Mouse (Mus musculus): ENCODE measurements around the gene Ttc23. TPM values are rescaled to one million over a fixed set of nuclear protein-coding genes. Genes with fewer than 3 reads are reported as not detected.

The Ttc23 gene
- polyA plus RNA-seq, 1 experiment from 2014 or later = 27.5 TPM

DNA sequence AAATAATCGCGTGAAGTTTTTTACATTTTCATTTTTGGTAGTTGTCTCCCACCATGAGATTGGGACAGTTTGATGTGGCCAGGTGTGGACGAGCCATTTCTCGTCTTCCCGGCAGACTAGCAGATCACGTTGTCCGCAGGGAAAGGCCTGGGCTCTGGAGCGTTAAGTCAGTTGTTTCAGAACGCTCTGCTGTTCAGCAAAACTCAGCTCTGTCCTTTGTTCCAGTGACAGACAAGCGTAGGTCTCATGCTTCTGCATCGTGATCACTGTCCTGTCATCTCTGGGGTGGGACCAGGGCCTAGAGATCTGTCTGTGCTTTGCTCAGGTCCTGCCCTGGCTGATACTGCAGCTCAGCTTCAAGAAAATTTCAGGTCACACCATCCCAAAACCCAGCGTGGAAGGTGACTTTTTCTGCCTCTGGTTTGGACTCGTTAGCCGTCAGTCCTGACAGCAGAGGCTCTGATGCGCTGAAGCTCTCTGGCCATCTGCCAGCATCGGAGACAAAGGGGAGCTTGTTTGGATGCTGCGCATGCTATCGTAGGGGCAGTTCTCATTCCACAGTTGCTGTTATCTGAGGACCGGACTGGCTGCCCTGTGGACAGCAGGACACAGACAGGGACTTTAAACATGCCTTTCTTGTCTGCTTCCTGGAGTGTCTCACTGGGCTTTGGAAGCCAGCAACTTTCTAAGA is 66.8 kb downstream of the Ttc23 start:
- ATAC-seq (replicated peaks; ENCODE audit: low FRiP score, low TSS enrichment, low read depth) = no peak
- Histone ChIP-seq H3K4me3 (ENCODE audit: low read depth, low read length) (no peak overlapping the region), H3K27me3 (replicated peaks; ENCODE audit: control insufficient read depth, insufficient read depth, low read length) (no peaks in the 10 kb centered on the region), H3K9ac (ENCODE audit: low read length) (no peak overlapping the region), H3K4me2 (ENCODE audit: low read length) (no peak overlapping the region), H3K27ac (ENCODE audit: low read depth) (no peak overlapping the region), H3K9me3 (ENCODE audit: control insufficient read depth, low read length) (no peaks in the 10 kb centered on the region), H3K36me3 (ENCODE audit: control insufficient read depth, insufficient read depth, low read length) (peaks cover 44% of the 10 kb centered on the region), H3K4me1 (replicated peaks; ENCODE audit: control insufficient read depth, insufficient read depth, low read length) (no peaks in the 10 kb centered on the region; the same call in 1 of the 2 replicates)
- WGBS = 75% methylated on average over 19 of the region's 19 CpGs
- DNase-seq (ENCODE audit: low spot score) = peak; percentile 65

DNA sequence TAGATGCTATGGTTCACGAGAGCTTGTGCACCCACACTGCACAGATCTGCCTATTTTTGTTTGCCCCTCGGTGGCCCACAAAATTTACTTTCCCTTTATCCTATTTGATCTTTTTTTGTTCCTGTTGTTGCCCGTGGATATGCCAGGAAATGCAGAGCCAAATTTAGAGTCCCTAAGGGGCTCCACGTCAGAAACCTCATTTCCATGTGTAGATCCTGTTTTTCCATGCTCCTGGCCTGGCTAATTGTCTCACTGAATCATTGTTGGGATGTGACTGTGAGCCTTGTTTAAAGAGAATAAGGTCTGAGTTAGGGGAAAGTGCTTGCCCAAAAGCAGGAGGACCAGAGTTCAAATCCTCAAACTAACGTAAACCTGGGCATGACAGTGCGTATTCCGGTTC is 68.0 kb downstream of the Ttc23 start:
- WGBS = 80% methylated on average over 7 of the region's 7 CpGs
- no peaks in the 10 kb centered on the region for H3K4me1 ChIP-seq (replicated peaks; ENCODE audit: control insufficient read depth, insufficient read depth, low read length)
- H3K9ac ChIP-seq (ENCODE audit: low read length) = no peak overlapping the region
- ATAC-seq (replicated peaks; ENCODE audit: low FRiP score, low TSS enrichment, low read depth) (no peak), DNase-seq (ENCODE audit: low spot score) (no peak)
- no peak overlapping the region for H3K27ac ChIP-seq (ENCODE audit: low read depth)
- no peaks in the 10 kb centered on the region for H3K9me3 ChIP-seq (ENCODE audit: control insufficient read depth, low read length)
- H3K27me3 ChIP-seq (replicated peaks; ENCODE audit: control insufficient read depth, insufficient read depth, low read length) = no peaks in the 10 kb centered on the region
- H3K4me3 ChIP-seq (ENCODE audit: low read depth, low read length) = no peak overlapping the region
- H3K36me3 ChIP-seq (ENCODE audit: control insufficient read depth, insufficient read depth, low read length) = peaks cover 42% of the 10 kb centered on the region
- H3K4me2 ChIP-seq (ENCODE audit: low read length) = no peak overlapping the region

DNA sequence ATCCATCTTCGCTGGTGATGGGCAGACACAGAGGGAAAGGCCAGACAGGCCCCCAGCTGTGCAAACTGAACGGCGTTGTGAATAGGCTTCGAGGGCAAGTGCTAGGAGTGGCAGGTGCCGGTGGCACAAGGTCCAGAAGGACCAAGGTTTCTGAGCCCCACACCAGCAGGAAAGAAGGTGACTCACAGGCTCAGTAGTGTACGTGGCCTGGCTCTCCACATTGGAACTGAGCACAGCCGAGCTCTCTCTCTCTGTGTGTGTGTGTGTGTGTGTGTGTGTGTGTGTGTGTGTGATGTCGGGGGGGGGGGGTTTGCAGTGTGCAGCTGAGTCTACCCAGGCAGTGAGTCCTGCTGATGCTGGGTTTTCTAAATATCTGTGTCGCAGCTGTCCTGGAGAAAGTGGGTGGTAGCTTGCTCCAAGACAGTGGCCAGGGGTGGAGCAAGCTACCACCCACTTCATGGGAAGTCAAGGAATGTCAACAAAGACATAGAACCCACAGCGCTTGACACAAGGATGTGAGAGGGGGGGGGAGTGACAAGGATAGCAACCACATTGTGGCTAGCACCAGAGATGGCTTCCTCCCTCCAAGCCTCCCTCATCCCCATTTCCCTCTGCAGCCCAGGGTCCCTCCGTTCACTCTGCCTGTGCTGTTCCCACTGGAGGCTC is 69.1 kb downstream of the Ttc23 start:
- H3K36me3 ChIP-seq (ENCODE audit: control insufficient read depth, insufficient read depth, low read length) = peaks cover 40% of the 10 kb centered on the region
- WGBS = 73% methylated on average over 11 of the region's 11 CpGs
- DNase-seq (ENCODE audit: low spot score) = no peak
- peak; percentile 50; the same call in 1 of the 2 replicates for ATAC-seq (replicated peaks; ENCODE audit: low FRiP score, low TSS enrichment, low read depth)
- H3K4me1 ChIP-seq (replicated peaks; ENCODE audit: control insufficient read depth, insufficient read depth, low read length) = no peaks in the 10 kb centered on the region
- no peak overlapping the region for H3K9ac ChIP-seq (ENCODE audit: low read length)
- H3K27ac ChIP-seq (ENCODE audit: low read depth) = no peak overlapping the region
- no peak overlapping the region for H3K4me2 ChIP-seq (ENCODE audit: low read length)
- no peaks in the 10 kb centered on the region for H3K27me3 ChIP-seq (replicated peaks; ENCODE audit: control insufficient read depth, insufficient read depth, low read length)
- no peaks in the 10 kb centered on the region for H3K9me3 ChIP-seq (ENCODE audit: control insufficient read depth, low read length)
- no peak overlapping the region for H3K4me3 ChIP-seq (ENCODE audit: low read depth, low read length)

DNA sequence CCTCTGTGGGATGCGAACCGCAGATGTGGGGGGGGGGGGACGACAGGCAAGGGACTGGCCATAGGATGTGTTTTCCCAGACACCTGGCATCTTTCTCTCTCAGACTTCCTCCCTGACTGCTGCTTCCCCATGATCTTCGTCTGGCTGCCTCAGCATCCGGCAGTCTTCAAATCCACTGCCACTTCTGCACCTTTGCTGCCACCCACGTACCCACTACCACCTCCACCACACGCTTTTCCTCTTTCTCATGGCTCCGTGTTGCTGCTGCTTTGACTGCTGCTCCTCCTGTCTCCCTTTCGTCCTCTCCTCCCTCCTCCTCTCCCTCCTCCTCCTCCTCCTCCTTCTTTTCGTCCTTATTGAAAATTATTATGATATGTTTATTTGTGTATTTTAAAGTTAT is 69.7 kb downstream of the Ttc23 start:
- H3K4me1 ChIP-seq (replicated peaks; ENCODE audit: control insufficient read depth, insufficient read depth, low read length) = no peaks in the 10 kb centered on the region
- H3K27me3 ChIP-seq (replicated peaks; ENCODE audit: control insufficient read depth, insufficient read depth, low read length) = no peaks in the 10 kb centered on the region
- no peak for DNase-seq (ENCODE audit: low spot score)
- no peak overlapping the region for H3K9ac ChIP-seq (ENCODE audit: low read length)
- WGBS = 86% methylated on average over 10 of the region's 10 CpGs
- no peak for ATAC-seq (replicated peaks; ENCODE audit: low FRiP score, low TSS enrichment, low read depth)
- H3K4me3 ChIP-seq (ENCODE audit: low read depth, low read length) = no peak overlapping the region
- peaks cover 34% of the 10 kb centered on the region for H3K36me3 ChIP-seq (ENCODE audit: control insufficient read depth, insufficient read depth, low read length)
- no peaks in the 10 kb centered on the region for H3K9me3 ChIP-seq (ENCODE audit: control insufficient read depth, low read length)
- no peak overlapping the region for H3K4me2 ChIP-seq (ENCODE audit: low read length)
- H3K27ac ChIP-seq (ENCODE audit: low read depth) = no peak overlapping the region

DNA sequence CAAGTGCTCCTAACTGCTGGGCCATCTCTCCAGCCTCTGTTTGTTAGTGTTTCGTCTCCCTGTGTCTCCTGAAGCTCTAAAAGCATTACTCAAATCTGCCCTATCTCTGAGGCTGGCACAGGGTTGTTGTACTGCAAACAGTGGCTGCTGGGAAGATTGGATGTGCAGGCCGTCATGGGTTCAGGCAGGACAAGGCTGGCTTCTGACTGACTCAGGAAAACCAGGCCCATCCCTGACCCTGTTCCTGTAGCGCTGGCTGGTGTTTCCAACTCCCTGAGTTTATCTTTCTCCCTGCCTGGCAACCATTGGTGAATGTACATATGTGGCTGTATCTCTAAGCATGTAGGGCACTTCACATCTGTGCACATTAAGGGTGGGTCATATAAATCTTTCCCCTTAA is 70.3 kb downstream of the Ttc23 start:
- H3K27me3 ChIP-seq (replicated peaks; ENCODE audit: control insufficient read depth, insufficient read depth, low read length) = no peaks in the 10 kb centered on the region
- H3K36me3 ChIP-seq (ENCODE audit: control insufficient read depth, insufficient read depth, low read length) = peaks cover 29% of the 10 kb centered on the region
- WGBS = 78% methylated on average over 3 of the region's 3 CpGs
- H3K4me3 ChIP-seq (ENCODE audit: low read depth, low read length) = no peak overlapping the region
- no peak overlapping the region for H3K27ac ChIP-seq (ENCODE audit: low read depth)
- no peak overlapping the region for H3K4me2 ChIP-seq (ENCODE audit: low read length)
- H3K4me1 ChIP-seq (replicated peaks; ENCODE audit: control insufficient read depth, insufficient read depth, low read length) = no peaks in the 10 kb centered on the region
- DNase-seq (ENCODE audit: low spot score) (no peak), ATAC-seq (replicated peaks; ENCODE audit: low FRiP score, low TSS enrichment, low read depth) (no peak)
- no peaks in the 10 kb centered on the region for H3K9me3 ChIP-seq (ENCODE audit: control insufficient read depth, low read length)
- no peak overlapping the region for H3K9ac ChIP-seq (ENCODE audit: low read length)

DNA sequence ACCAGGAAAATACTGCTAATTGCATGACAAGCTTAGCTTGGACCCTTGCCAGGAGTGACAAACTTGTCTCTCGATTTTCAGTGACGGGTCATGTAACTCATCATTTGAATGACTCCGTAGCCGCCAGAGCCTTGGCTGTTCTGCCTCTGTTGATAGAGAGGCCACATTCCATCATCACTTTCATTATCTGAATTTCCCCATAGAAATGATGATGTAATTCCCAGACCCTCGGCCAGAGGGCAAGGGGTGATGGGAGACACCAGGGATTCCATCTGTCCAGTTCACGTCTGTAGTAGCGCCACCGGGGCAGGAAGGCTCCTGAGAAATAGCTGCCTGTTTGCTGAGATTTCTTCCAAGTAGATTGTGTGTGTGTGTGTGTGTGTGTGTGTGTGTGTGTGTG is 71.6 kb downstream of the Ttc23 start:
- no peak for ATAC-seq (replicated peaks; ENCODE audit: low FRiP score, low TSS enrichment, low read depth)
- Histone ChIP-seq H3K9me3 (ENCODE audit: control insufficient read depth, low read length) (no peaks in the 10 kb centered on the region), H3K4me1 (replicated peaks; ENCODE audit: control insufficient read depth, insufficient read depth, low read length) (no peaks in the 10 kb centered on the region), H3K36me3 (ENCODE audit: control insufficient read depth, insufficient read depth, low read length) (peaks cover 19% of the 10 kb centered on the region), H3K4me2 (ENCODE audit: low read length) (no peak overlapping the region), H3K4me3 (ENCODE audit: low read depth, low read length) (no peak overlapping the region), H3K27ac (ENCODE audit: low read depth) (no peak overlapping the region), H3K9ac (ENCODE audit: low read length) (no peak overlapping the region), H3K27me3 (replicated peaks; ENCODE audit: control insufficient read depth, insufficient read depth, low read length) (no peaks in the 10 kb centered on the region)
- WGBS = 53% methylated on average over 8 of the region's 8 CpGs
- DNase-seq (ENCODE audit: low spot score) = no peak

DNA sequence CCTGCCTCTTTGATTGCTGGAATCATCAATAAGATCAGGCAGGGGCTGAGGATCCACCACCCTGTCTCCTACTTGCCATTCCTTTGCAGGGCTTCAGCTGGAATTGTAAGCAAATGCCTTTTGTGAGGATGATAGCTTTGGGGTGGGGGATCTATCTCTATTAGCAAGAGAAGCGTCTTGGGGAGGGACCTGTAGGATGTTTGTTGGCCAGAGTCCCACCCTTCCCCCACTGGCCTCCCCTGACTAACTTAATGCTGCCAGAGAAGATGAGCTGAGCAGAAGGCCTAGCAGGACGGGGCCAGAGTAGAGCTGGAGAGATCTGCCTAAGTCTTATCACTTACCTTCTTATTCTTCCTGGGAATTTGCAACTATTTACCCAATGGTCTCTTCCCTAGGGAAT is 75.0 kb downstream of the Ttc23 start:
- H3K9me3 ChIP-seq (ENCODE audit: control insufficient read depth, low read length) = no peaks in the 10 kb centered on the region
- WGBS = 54% methylated on average over 2 of the region's 2 CpGs
- H3K27me3 ChIP-seq (replicated peaks; ENCODE audit: control insufficient read depth, insufficient read depth, low read length) = no peaks in the 10 kb centered on the region
- H3K4me2 ChIP-seq (ENCODE audit: low read length) = no peak overlapping the region
- H3K27ac ChIP-seq (ENCODE audit: low read depth) = no peak overlapping the region
- ATAC-seq (replicated peaks; ENCODE audit: low FRiP score, low TSS enrichment, low read depth) (no peak), DNase-seq (ENCODE audit: low spot score) (no peak)
- peaks cover 35% of the 10 kb centered on the region for H3K36me3 ChIP-seq (ENCODE audit: control insufficient read depth, insufficient read depth, low read length)
- no peak overlapping the region for H3K9ac ChIP-seq (ENCODE audit: low read length)
- no peaks in the 10 kb centered on the region for H3K4me1 ChIP-seq (replicated peaks; ENCODE audit: control insufficient read depth, insufficient read depth, low read length)
- H3K4me3 ChIP-seq (ENCODE audit: low read depth, low read length) = no peak overlapping the region

DNA sequence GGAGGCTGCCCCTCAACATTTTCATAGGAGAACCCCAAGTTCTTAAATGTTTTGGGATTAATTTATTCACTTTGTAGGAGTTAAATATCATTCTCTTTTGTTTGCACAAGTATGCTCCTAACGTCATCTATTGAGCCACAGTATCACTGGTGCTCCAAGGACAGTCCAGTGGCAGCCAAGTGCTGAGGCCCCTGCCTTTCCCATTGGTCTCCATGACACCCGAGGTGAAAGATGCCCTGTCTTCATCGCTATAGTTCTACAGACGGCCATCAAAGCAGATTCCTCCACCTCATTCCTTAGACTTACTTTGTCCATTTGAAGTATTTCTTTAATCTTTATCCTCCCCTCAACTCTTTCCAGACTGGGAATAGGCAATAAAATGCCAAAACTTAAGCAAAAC is 77.3 kb downstream of the Ttc23 start:
- DNase-seq (ENCODE audit: low spot score) (no peak), ATAC-seq (replicated peaks; ENCODE audit: low FRiP score, low TSS enrichment, low read depth) (no peak)
- Histone ChIP-seq H3K36me3 (ENCODE audit: control insufficient read depth, insufficient read depth, low read length) (peaks cover 32% of the 10 kb centered on the region), H3K9ac (ENCODE audit: low read length) (no peak overlapping the region), H3K27me3 (replicated peaks; ENCODE audit: control insufficient read depth, insufficient read depth, low read length) (no peaks in the 10 kb centered on the region), H3K9me3 (ENCODE audit: control insufficient read depth, low read length) (no peaks in the 10 kb centered on the region), H3K4me3 (ENCODE audit: low read depth, low read length) (no peak overlapping the region), H3K27ac (ENCODE audit: low read depth) (no peak overlapping the region), H3K4me1 (replicated peaks; ENCODE audit: control insufficient read depth, insufficient read depth, low read length) (no peaks in the 10 kb centered on the region), H3K4me2 (ENCODE audit: low read length) (no peak overlapping the region)
- WGBS = 78% methylated on average over 4 of the region's 4 CpGs

DNA sequence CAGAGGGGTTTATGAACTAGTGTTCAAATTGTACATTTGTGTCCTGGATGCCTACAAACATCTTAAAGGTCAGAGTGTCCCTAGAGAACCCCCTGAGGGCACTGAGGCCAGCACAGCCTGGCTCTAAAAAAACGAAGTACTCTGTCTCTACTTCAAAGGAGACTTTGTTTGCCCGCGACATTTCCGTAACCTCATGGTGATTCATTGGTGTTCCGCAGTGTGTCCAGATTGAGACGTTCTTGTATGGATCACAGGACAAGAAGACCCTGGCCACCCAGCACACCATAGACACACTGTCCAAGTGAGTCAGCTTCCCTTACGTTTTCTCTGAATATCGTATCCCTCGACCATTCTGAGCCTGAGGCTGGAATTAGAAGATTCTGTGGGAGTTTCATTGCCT is 77.8 kb downstream of the Ttc23 start:
- Histone ChIP-seq H3K4me2 (ENCODE audit: low read length) (no peak overlapping the region), H3K4me1 (replicated peaks; ENCODE audit: control insufficient read depth, insufficient read depth, low read length) (no peaks in the 10 kb centered on the region), H3K27me3 (replicated peaks; ENCODE audit: control insufficient read depth, insufficient read depth, low read length) (no peaks in the 10 kb centered on the region), H3K4me3 (ENCODE audit: low read depth, low read length) (no peak overlapping the region), H3K27ac (ENCODE audit: low read depth) (no peak overlapping the region), H3K36me3 (ENCODE audit: control insufficient read depth, insufficient read depth, low read length) (peaks cover 27% of the 10 kb centered on the region), H3K9me3 (ENCODE audit: control insufficient read depth, low read length) (no peaks in the 10 kb centered on the region), H3K9ac (ENCODE audit: low read length) (no peak overlapping the region)
- no peak for DNase-seq (ENCODE audit: low spot score)
- WGBS = 72% methylated on average over 9 of the region's 9 CpGs
- no peak for ATAC-seq (replicated peaks; ENCODE audit: low FRiP score, low TSS enrichment, low read depth)

Measured in intestine, embryonic 14.5 days (tissue).